Mouse (Mus musculus): Measurements from ENCODE around the gene Prkce. TPM values are rescaled to one million over a fixed set of nuclear protein-coding genes. Genes with fewer than 3 reads are reported as not detected.

Gene Prkce
- polyA plus RNA-seq, 1 experiment from 2014 or later: 12.2 TPM

GRCm38 (mm10) chr17:86274350-86274744 lies 106.8 kb downstream of the Prkce start:
- Histone ChIP-seq H3K4me1 (ENCODE audit: control insufficient read depth in 2 of 2, insufficient read depth in 2 of 2, low read length in 2 of 2) (peaks cover 29 to 47% of the 10 kb centered on the region in 2 experiments), H3K9me3 (ENCODE audit: control insufficient read depth, low read length) (no peaks in the 10 kb centered on the region), H3K27ac (replicated peaks in 1 of 2; ENCODE audit: control insufficient read depth in 1 of 2, insufficient read depth in 1 of 2, low read depth in 2 of 2, low read length in 2 of 2) (no peak overlapping the region), H3K4me3 (ENCODE audit: control insufficient read depth in 1 of 2, insufficient read depth in 1 of 2, low read depth in 1 of 2, low read length in 2 of 2) (no peak overlapping the region), H3K4me2 (ENCODE audit: low read length) (no peak overlapping the region), H3K36me3 (ENCODE audit: control insufficient read depth, insufficient read depth, low read length) (no peaks in the 10 kb centered on the region), H3K9ac (ENCODE audit: low read length) (no peak overlapping the region), H3K27me3 (ENCODE audit: control insufficient read depth, insufficient read depth, low read length) (no peaks in the 10 kb centered on the region)
- 43% methylated on average over 7 of the region's 7 CpGs for WGBS
- ATAC-seq (ENCODE audit: insufficient number of reproducible peaks, insufficient read depth, low FRiP score, low read depth): no peak

- Histone ChIP-seq H3K9me3 (ENCODE audit: control insufficient read depth, low read length) (no peaks in the 10 kb centered on the region), H3K4me2 (ENCODE audit: low read length) (no peak overlapping the region), H3K9ac (ENCODE audit: low read length) (no peak overlapping the region), H3K27ac (replicated peaks in 1 of 2; ENCODE audit: control insufficient read depth in 1 of 2, insufficient read depth in 1 of 2, low read depth in 2 of 2, low read length in 2 of 2) (no peak overlapping the region), H3K4me1 (ENCODE audit: control insufficient read depth in 2 of 2, insufficient read depth in 2 of 2, low read length in 2 of 2) (peaks cover 28 to 46% of the 10 kb centered on the region in 2 experiments), H3K27me3 (ENCODE audit: control insufficient read depth, insufficient read depth, low read length) (no peaks in the 10 kb centered on the region), H3K36me3 (ENCODE audit: control insufficient read depth, insufficient read depth, low read length) (no peaks in the 10 kb centered on the region), H3K4me3 (ENCODE audit: control insufficient read depth in 1 of 2, insufficient read depth in 1 of 2, low read depth in 1 of 2, low read length in 2 of 2) (no peak overlapping the region)
- WGBS: 91% methylated on average over 4 of the region's 4 CpGs
- ATAC-seq (ENCODE audit: insufficient number of reproducible peaks, insufficient read depth, low FRiP score, low read depth): no peak
These were observed 108.8 kb downstream of the Prkce start for GRCm38 (mm10) chr17:86276381-86276780.

- no peaks in the 10 kb centered on the region for H3K36me3 ChIP-seq (ENCODE audit: control insufficient read depth, insufficient read depth, low read length)
- H3K9ac ChIP-seq (ENCODE audit: low read length): no peak overlapping the region
- H3K9me3 ChIP-seq (ENCODE audit: control insufficient read depth, low read length): no peaks in the 10 kb centered on the region
- H3K4me2 ChIP-seq (ENCODE audit: low read length): no peak overlapping the region
- no peak overlapping the region for H3K27ac ChIP-seq (replicated peaks in 1 of 2; ENCODE audit: control insufficient read depth in 1 of 2, insufficient read depth in 1 of 2, low read depth in 2 of 2, low read length in 2 of 2)
- H3K27me3 ChIP-seq (ENCODE audit: control insufficient read depth, insufficient read depth, low read length): no peaks in the 10 kb centered on the region
- H3K4me3 ChIP-seq (ENCODE audit: control insufficient read depth in 1 of 2, insufficient read depth in 1 of 2, low read depth in 1 of 2, low read length in 2 of 2): no peak overlapping the region
- 78% methylated on average over 8 of the region's 8 CpGs for WGBS
- H3K4me1 ChIP-seq (ENCODE audit: control insufficient read depth in 2 of 2, insufficient read depth in 2 of 2, low read length in 2 of 2): peaks cover 20 to 38% of the 10 kb centered on the region in 2 experiments
- no peak for ATAC-seq (ENCODE audit: insufficient number of reproducible peaks, insufficient read depth, low FRiP score, low read depth)
These were observed 109.6 kb downstream of the Prkce start for GRCm38 (mm10) chr17:86277032-86277798.

- no peak overlapping the region for H3K27ac ChIP-seq (replicated peaks in 1 of 2; ENCODE audit: control insufficient read depth in 1 of 2, insufficient read depth in 1 of 2, low read depth in 2 of 2, low read length in 2 of 2)
- H3K36me3 ChIP-seq (ENCODE audit: control insufficient read depth, insufficient read depth, low read length): no peaks in the 10 kb centered on the region
- no peaks in the 10 kb centered on the region for H3K27me3 ChIP-seq (ENCODE audit: control insufficient read depth, insufficient read depth, low read length)
- 78% methylated on average over 5 of the region's 5 CpGs for WGBS
- H3K4me2 ChIP-seq (ENCODE audit: low read length): no peak overlapping the region
- no peak overlapping the region for H3K9ac ChIP-seq (ENCODE audit: low read length)
- no peak overlapping the region for H3K4me3 ChIP-seq (ENCODE audit: control insufficient read depth in 1 of 2, insufficient read depth in 1 of 2, low read depth in 1 of 2, low read length in 2 of 2)
- no peaks in the 10 kb centered on the region for H3K9me3 ChIP-seq (ENCODE audit: control insufficient read depth, low read length)
- ATAC-seq (ENCODE audit: insufficient number of reproducible peaks, insufficient read depth, low FRiP score, low read depth): no peak
- H3K4me1 ChIP-seq (ENCODE audit: control insufficient read depth in 2 of 2, insufficient read depth in 2 of 2, low read length in 2 of 2): peaks cover 17 to 30% of the 10 kb centered on the region in 2 experiments; a peak in 3 of 4 replicates
These were observed 110.5 kb downstream of the Prkce start for GRCm38 (mm10) chr17:86277999-86278526.

- H3K4me1 ChIP-seq (ENCODE audit: control insufficient read depth in 2 of 2, insufficient read depth in 2 of 2, low read length in 2 of 2): peaks cover 15 to 25% of the 10 kb centered on the region in 2 experiments; a peak in 3 of 4 replicates
- H3K9me3 ChIP-seq (ENCODE audit: control insufficient read depth, low read length): no peaks in the 10 kb centered on the region
- no peak overlapping the region for H3K9ac ChIP-seq (ENCODE audit: low read length)
- H3K36me3 ChIP-seq (ENCODE audit: control insufficient read depth, insufficient read depth, low read length): no peaks in the 10 kb centered on the region
- no peak overlapping the region for H3K27ac ChIP-seq (replicated peaks in 1 of 2; ENCODE audit: control insufficient read depth in 1 of 2, insufficient read depth in 1 of 2, low read depth in 2 of 2, low read length in 2 of 2)
- no peak overlapping the region for H3K4me2 ChIP-seq (ENCODE audit: low read length)
- no peak overlapping the region for H3K4me3 ChIP-seq (ENCODE audit: control insufficient read depth in 1 of 2, insufficient read depth in 1 of 2, low read depth in 1 of 2, low read length in 2 of 2)
- no peak for ATAC-seq (ENCODE audit: insufficient number of reproducible peaks, insufficient read depth, low FRiP score, low read depth)
- WGBS: 73% methylated on average over 10 of the region's 10 CpGs
- no peaks in the 10 kb centered on the region for H3K27me3 ChIP-seq (ENCODE audit: control insufficient read depth, insufficient read depth, low read length)
These were observed 112.2 kb downstream of the Prkce start for GRCm38 (mm10) chr17:86279751-86280150.

GRCm38 (mm10) chr17:86283741-86284140 lies 116.2 kb downstream of the Prkce start:
- Histone ChIP-seq H3K27me3 (ENCODE audit: control insufficient read depth, insufficient read depth, low read length) (no peaks in the 10 kb centered on the region), H3K4me2 (ENCODE audit: low read length) (no peak overlapping the region), H3K27ac (replicated peaks in 1 of 2; ENCODE audit: control insufficient read depth in 1 of 2, insufficient read depth in 1 of 2, low read depth in 2 of 2, low read length in 2 of 2) (0 out of 4 replicates have a peak overlapping the region, but pooled peaks of 1 of the 2 experiments have one; percentile 28), H3K4me3 (ENCODE audit: control insufficient read depth in 1 of 2, insufficient read depth in 1 of 2, low read depth in 1 of 2, low read length in 2 of 2) (no peak overlapping the region), H3K36me3 (ENCODE audit: control insufficient read depth, insufficient read depth, low read length) (no peaks in the 10 kb centered on the region), H3K4me1 (ENCODE audit: control insufficient read depth in 2 of 2, insufficient read depth in 2 of 2, low read length in 2 of 2) (peaks cover 29 to 40% of the 10 kb centered on the region in 2 experiments), H3K9ac (ENCODE audit: low read length) (no peak overlapping the region), H3K9me3 (ENCODE audit: control insufficient read depth, low read length) (no peaks in the 10 kb centered on the region)
- WGBS: 39% methylated on average over 5 of the region's 5 CpGs
- no peak for ATAC-seq (ENCODE audit: insufficient number of reproducible peaks, insufficient read depth, low FRiP score, low read depth)

- Histone ChIP-seq H3K27ac (replicated peaks in 1 of 2; ENCODE audit: control insufficient read depth in 1 of 2, insufficient read depth in 1 of 2, low read depth in 2 of 2, low read length in 2 of 2) (no peak overlapping the region), H3K27me3 (ENCODE audit: control insufficient read depth, insufficient read depth, low read length) (no peaks in the 10 kb centered on the region), H3K9me3 (ENCODE audit: control insufficient read depth, low read length) (no peaks in the 10 kb centered on the region), H3K4me3 (ENCODE audit: control insufficient read depth in 1 of 2, insufficient read depth in 1 of 2, low read depth in 1 of 2, low read length in 2 of 2) (no peak overlapping the region), H3K4me1 (ENCODE audit: control insufficient read depth in 2 of 2, insufficient read depth in 2 of 2, low read length in 2 of 2) (peaks cover 24 to 34% of the 10 kb centered on the region in 2 experiments), H3K9ac (ENCODE audit: low read length) (no peak overlapping the region), H3K36me3 (ENCODE audit: control insufficient read depth, insufficient read depth, low read length) (no peaks in the 10 kb centered on the region), H3K4me2 (ENCODE audit: low read length) (no peak overlapping the region)
- WGBS: 72% methylated on average over 5 of the region's 5 CpGs
- ATAC-seq (ENCODE audit: insufficient number of reproducible peaks, insufficient read depth, low FRiP score, low read depth): no peak
These were observed 117.5 kb downstream of the Prkce start for GRCm38 (mm10) chr17:86285058-86285457.

Measured in heart, embryonic 14.5 days (tissue).